Mouse (Mus musculus) thymus, postnatal 10 days (tissue): Measurements from ENCODE around the gene Zmym3.

Experiments used
- DNase-seq, 2 experiments: peaks; one replicate each; pipeline ENCODE4 v3.0.0; 2021; ENCODE audit warnings: low spot score in 2 of 2

The Zmym3 gene

DNA sequence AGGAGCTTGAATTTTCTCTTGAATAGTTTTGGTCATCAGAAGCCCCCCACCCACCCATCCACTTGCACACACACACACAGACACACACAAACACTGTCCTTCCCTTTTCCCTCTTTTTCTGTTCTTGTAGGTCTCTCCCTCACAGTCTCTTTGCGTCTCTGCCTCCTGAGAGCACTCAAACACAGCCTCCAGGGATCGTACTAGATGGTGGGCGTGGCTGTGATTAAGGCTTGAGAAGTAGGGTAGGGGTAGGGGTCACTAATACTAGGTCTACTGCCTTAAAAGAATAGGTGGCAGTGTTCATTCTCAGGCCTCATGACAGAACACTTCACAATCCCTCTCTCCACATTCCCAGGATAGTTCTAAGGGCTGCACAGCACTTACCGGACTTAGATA is at the start of gene Zmym3:
Zmym3 (minus strand) TSS at position 150 of the 396 bp plus-strand sequence.
- DNase-seq, result no peak

DNA sequence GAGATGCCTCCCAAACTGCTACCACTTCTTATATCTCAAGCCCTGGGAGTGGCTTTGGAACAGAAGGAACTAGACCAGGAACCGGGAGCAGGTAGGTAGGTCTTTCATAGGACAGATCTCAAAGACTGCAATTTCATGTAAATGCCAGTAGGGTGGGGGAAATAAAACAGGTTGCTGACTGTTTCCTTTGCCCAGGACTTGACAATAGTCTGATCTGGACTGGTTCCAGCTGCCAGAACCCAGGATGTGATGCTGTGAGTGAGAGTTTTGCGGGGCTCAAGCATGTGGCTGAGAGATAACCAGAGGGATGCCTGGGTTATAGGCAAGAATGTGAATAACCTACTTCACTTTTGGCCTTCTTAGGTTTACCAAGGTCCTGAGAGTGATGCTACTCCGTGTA is 30.9 kb upstream of the Zmym3 start:
- DNase-seq, result no peak

DNA sequence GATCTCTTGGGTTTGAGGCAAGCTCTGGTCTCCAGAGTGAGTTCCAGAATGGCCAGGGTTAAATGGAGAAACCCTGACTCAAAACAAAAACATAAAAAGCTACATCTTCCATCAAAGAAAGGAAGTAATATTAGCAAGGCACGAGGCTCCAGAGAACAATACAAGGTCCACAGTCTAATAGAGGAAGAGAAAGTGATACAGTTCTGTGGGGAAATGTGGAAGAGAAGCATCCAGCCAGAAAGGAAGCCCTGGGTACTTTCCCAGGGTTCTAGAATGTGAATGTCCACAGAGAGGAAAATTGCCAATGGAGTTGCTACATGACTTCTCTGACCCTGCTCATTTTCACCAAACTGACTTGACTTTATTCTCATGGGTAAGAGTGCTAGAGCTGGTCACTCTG is 30.5 kb upstream of the Zmym3 start:
- DNase-seq, result no peak

DNA sequence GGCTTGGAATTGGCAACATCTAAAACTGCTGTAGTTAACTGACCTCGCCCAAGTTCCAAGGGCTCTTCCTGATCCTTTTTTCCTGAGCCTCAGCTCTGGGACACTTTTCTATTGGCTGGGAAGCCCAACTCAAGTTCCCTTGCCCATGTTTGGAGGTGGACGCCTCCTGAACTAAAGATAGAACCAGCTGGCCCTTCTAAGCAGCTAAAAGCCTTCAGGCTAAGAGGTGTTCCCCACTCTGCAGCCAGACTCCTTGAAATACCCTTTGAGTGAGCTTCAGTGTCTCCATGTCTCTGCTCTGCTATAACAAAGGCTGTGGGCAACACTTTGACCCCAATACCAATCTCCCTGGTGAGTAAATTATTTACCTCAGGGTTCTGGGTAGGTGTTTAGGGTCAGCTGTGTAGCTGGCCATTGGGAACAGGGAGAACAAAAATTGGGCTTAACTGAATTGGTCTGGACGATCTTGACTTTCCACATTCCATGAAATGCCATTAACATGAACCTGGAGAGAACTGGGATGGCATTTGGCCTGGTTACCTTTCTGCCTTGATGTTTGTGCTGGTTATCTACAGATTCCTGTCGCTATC is 28.3 kb upstream of the Zmym3 start, which contains the start of gene Itgb1bp2:
Itgb1bp2 (plus strand) TSS at position 203 of the 590 bp plus-strand sequence.
- no peak for DNase-seq

DNA sequence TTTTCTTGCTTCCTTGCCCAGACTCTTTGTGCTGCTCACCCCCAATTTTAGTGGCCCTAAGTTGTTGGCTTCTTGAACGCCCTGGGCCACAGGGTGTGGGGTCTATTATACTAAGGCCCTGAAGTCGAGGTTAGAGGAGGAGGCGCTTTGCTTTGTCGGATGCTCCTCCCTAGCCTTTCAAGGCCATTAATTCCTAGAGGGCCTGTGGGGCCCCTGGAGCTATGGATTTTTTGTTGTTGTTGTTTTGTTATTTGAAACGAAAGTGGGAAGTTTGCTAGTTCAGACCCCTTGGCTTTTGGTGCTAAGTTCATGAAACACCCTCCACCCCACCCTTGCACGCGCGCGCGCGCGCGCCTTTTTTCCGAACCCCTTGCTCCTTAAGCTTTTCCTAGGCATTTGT is 9.3 kb upstream of the Zmym3 start:
- DNase-seq, result peak; percentile 8 to 11

DNA sequence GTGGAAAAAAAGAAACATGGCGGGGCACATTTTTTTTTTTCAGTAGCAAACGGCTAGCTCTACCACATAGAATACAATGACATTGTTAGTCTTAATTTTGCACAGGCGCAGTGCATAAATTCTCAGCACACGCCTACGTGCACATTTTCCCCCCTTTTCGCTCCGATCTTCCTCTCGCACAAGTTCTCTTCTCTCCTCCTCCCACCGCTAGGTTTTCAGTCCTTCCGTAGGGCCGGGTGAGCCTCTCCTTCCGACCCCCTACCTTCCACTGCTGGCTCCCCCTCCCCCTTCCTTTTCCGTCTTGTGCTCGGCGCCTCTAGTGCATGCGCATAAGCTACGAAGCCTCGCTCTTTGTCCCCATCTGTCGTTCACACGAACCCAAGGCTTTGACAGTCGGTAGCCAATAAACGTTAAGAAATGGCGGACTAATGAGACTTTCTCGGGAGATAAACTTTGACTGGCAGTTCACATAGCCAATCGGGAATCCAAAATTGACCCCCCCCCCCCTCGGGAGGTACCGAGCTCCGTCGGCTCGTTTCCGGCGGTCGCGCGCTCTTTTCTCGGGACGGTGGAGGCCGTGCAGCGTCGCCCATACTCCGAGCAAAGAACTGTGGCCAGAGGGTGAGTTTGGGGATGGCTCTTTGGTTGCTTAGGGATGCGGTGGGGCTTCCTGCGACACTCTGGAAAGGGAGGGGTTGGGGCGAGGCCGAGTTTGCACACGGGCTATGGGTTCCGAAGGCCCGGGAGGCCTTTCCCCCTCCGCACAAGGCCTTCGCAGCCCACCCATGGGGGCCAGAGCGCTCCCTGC is 8.7 kb upstream of the Zmym3 start, which contains the start of gene Nono:
Nono (plus strand) TSS at position 177 of the 808 bp plus-strand sequence.
- peak; percentile 82 to 87 for DNase-seq

DNA sequence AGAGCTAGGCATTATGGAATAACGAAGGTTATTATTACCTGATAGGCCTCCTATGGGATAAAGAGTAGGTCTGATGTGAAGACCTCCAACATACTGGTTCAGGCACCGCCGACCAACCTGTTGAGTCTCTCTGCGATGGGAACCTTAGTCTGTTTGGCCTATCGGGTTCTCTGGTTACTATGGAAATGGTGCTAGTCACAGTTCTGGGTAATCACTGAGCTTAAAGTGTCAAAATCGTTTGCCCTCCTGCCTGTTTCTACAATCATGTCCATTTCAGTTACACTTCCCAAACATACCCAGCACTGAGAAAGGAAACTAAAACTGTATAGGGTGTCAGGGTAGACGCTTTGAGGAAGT is 8.1 kb upstream of the Zmym3 start:
- peak in 1 of 2 experiments; percentile 9 for DNase-seq

DNA sequence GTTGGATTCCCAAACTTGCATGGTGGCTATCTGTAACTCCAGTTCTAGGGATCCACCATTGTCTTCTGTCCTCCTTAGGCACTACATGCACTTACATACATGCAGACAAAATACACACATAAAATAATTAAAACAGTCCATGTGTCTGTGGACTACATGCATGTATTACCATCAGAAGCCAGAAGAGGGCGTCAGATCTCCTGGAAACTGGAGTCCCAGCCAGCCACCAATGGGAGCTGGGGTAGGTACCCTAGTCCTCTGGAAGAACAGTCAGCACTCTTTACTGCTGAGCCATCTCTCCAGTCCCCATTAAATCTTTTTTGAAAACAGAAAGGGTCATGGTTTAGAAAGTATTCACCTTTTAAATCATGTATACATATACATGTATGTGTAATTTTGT is 7.1 kb upstream of the Zmym3 start:
- peak in 1 of 2 experiments; percentile 29 for DNase-seq

DNA sequence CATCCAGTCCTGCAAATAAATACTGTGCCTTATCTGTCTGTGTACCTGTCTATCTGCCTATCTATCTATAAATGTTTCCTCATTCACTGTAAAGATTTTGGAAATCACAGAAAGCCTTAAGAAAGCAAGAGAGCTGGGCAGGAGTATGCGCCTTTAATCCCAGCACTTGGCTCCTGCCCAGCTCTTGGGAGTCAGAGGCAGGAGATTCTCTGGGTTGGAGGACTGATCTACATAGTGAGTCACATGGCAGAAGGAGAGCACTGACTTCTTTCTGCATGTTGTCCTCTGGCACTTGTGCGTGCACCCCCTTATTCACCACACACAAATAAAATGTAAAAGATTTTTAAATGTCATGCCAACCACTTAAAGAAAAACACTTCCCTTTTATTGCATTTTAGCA is 2.8 kb upstream of the Zmym3 start:
- DNase-seq, result no peak

DNA sequence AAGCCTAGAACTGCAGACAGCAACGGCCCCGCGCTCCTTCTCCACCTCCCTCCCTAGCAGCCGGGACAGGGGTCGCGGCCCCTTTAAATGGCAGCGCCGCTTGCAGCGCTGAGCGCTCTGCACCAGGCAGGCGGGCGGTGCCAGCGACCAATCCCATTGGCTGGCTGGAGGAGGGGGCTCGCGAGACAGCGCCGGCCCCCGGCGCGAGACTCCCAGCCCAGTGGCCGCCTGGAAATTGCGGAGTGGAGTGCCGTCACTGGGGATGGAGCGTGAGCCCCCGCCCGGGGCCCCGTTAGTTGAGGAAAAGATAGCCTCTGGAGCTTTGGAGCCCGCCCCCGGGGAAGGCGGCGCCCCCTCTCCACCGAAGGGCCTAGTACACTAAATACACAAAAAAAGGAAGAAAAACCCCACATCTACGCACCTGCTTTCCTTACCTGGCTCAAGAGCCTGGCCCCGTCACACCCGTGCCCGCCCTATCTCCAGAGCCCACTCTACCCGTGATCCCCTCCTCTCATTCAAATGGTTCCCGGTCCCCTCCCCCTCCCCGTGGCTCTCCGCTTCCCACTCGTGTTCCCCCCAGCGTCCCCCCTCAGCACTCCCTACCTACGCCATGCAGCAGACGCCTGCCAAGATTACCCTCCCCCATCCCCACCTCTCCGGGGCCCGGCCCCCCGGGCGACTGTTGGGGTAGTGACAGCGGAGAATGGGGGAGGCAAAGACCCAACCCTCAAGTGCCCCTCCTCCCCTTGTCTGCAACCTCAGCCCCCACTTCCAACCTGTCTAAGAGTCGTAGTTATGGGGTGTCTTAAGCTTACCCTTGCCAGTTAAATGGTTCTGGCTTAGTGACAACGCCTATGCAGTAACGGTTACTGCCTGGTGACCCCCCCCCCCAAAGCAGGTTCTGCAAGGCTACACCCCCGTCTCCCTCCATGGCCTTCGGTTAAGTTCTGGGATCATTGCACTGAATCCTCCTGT is 637 bp downstream of the Zmym3 start:
- DNase-seq, result peak; percentile 81 to 86

DNA sequence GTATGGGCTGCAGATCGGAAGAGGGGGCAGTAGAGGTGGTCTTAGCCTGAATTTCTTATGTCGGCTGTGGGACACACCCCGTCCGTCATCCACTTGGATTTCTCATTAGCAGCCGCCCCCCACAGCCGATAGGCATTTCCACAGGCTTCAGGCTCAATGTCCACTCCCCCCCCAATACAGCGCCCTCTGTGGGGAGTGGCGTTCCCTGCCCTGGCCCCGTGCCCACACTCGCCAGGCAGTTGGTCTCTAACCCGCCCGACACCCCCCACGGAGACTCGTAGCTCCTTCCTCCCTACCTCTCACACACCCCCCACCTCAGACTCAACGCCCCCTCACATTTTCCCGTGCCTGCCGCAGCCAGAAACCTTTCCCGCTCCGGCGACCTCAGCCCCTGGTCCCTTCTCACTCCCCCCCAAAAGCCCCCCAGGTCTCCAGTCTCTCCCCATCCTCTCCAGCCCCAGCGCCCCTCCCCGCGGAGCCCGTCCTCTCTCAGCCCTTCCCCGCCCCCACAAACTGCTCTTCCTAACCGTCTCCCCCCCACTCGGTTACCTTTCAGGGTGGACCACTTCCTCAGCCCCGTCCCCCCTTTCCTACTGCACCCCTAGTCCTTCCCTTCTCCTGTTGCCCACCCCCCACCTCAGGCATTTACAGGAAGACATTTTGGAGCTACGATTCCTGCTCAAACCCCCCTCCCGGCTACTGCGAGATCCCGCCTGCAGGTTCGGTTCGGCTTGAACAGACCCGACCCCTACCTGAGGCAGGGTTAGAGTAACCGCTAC is 1.5 kb downstream of the Zmym3 start:
- peak; percentile 36 to 41 for DNase-seq

DNA sequence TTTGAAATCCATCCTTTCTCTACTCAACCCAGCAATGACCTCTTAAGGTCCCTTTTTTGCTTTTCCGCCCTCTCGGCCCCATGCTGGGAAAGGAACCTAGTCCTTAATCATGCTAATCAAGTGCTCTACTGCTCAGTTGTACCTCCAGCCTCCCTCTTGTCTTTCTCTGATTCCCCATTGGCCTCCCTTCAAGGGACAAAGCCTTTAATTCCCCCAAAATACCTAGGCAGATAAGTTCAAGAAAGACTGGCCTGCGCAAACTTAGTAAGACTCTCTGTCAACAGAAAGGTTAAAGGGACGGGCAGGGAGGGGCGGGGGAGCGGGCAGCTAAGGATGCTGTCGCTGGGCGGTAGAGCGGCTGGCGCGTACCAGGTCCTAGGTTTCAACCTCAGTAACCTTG is 24.2 kb downstream of the Zmym3 start:
- DNase-seq, result no peak

DNA sequence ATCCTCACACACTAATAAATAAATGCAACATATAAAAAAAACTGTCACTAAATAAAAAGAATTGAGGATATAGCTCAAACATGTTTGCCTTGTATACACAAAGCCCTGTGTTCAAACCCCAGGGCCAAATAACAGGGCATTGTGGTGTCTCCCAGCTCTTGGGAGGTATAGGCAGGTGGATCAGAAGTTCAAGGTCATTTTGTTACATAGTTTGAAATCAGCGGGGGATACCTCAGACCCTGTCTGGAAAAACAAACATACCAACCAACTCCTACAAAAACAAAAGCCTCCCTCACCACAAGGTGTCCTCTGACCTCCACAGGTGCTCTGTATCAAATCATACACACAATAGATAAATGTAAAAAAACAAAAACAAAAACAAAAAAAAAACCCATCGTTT is 26.3 kb downstream of the Zmym3 start:
- no peak for DNase-seq

DNA sequence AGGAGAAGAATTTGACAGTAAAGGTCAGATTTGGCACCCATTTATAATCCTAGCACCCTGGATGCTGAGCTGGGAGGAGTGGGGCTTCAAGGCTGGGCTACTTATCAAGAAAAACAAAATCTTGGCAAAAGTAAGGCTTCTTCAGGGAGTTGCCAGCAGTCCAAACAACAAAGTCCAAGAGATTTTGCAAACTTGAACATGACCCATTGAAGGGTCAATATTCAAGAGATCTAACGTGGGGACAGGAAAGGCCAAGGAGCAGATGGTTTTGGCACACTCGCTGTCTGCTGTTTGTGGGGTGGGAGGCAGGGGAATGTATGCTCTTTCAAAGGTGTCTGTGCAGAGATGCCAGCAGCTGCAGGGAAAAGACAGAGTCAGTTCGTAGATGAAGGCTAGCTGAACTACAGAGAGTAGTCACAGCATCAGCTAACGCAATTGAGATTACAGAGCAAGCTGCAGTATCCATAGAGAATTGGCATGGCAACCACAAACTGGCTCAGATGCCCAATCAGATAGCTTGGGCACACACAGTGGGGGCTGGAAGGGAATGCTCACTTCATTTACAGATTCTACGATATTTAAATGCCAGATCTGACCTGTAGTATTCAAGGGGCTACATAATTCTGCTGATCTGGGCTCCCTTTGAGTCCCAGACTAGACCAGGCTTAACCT is 31.6 kb downstream of the Zmym3 start:
- DNase-seq, result no peak

DNA sequence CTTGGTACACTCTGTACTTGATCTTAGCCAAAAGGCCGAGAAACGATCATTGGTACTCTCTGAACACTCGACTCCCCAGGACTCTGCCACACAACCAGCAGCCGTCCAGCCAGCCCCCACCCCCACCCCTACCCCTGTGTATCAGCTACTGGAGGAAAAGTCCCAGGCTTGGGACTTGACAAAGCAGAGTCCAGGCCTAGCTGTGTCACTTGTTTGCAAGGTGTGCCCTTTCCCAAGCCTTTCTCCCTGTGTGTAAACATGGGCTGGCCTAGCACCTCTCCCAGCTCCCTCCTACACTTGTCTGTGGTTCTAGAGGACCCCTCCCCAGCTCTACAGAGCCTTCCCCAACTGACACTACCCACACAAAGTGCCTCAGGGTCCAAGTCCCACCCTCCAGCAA is 34.4 kb downstream of the Zmym3 start:
- DNase-seq, result no peak

DNA sequence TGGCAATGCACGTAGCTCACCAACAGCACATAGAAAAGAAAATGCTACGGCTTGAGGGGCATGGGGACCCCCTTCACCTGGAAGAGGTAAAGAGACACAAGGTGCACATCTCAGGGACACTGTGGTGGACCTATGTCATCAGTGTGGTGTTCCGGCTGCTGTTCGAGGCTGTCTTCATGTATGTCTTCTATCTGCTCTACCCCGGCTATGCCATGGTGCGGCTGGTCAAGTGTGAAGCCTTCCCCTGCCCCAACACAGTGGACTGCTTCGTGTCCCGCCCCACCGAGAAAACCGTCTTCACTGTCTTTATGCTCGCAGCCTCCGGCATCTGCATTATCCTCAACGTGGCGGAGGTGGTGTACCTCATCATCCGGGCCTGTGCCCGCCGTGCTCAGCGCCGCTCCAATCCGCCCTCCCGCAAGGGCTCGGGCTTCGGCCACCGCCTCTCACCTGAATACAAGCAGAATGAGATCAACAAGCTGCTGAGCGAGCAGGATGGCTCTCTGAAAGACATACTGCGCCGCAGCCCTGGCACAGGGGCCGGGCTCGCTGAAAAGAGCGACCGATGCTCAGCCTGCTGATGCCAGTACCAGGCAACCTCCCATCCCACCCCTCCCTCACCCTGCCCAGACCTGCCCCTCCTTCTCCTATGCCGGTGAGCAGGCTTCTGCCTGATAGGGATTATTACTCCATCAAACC is 36.1 kb downstream of the Zmym3 start:
- DNase-seq, result no peak

DNA sequence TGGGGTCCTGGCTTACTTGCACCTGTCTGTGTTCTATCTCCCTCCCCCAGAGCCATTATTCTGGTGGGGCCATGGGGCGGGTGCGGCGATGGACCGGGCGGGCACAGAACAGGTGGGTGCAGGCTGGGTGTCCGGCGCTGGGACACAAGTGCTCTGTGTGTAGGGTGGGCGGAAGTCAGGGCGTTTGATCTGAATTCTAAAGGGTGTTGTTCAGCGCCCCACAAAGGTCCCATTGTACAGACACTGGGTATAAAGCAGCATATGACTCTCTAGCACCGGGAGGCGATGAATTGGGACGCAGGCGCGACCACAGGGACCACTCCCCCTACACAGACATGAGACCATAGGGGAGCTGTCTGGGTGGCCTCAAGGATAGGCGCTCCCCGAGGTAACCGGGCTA is 37.2 kb downstream of the Zmym3 start:
- no peak for DNase-seq

DNA sequence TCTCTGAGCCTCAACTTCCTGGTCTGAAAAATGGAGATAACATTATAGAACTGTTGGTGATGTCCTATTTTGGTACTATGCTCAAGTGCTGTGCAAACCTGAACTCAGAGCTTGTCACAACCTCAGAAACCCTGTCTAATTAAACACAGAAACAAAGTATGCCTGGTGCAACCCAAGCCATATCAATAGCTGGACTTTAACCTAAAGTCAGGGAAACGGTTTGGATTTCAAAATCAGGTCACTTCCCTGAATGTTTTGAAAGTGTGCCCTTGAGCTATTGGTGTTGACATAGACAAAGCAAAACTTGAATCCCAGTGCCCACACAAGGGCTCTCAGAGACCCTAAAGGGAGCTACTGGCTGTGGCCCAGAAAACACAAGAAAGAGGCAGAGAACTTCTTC is 40.9 kb downstream of the Zmym3 start:
- DNase-seq, result no peak

DNA sequence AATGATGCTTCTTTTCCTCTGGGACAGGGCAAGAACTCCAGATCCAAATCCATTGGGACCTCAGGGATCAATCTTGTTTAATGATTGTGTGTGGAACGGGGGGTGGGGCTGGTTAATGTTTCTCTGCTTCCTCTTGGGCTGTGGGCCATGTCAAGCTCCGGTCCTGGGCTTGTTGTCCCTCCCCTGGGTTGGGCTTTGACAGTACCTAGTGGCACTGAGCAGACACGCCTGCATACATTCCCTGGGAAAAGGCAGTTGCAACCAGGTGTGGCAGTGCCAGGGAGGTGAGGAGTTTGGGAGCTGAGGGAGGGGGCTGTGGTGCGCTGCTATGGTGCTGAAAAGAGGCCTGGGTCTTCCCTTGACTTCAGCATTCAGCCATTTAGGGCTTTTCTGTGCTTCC is 43.6 kb downstream of the Zmym3 start:
- no peak for DNase-seq
